Mouse (Mus musculus) embryonic fibroblast, embryonic 13.5 days (primary cell): ENCODE results near the gene Zmynd10.

Experiments
- CTCF ChIP-seq: IDR thresholded peaks from 2 replicates; pipeline ENCODE4 v1.5.1; 2011; ENCODE audit warnings: mild to moderate bottlenecking, control low read depth, low read length, moderate library complexity, borderline replicate concordance; ENCODE audit not compliant: insufficient read depth
- POLR2A ChIP-seq: IDR thresholded peaks from 2 replicates; pipeline ENCODE4 v1.6.1; 2011; ENCODE audit warnings: low read depth, mild to moderate bottlenecking, control low read depth, low read length, moderate library complexity

- TF ChIP-seq CTCF (no peak), POLR2A (no peak)
These were observed 36.1 kb downstream of the Zmynd10 start for GRCm38 (mm10) chr9:107583174-107583573.
